Mouse (Mus musculus): ENCODE measurements around the gene Vars. TPM values are rescaled to one million over a fixed set of nuclear protein-coding genes. Genes with fewer than 3 reads are reported as not detected.

The Vars gene
- polyA plus RNA-seq, 1 experiment from 2014 or later, result 85.2 TPM

- Histone ChIP-seq H3K9ac (replicated peaks; ENCODE audit: low read depth, low read length) (no peak overlapping the region), H3K4me2 (ENCODE audit: low read length) (no peak overlapping the region), H3K27ac (ENCODE audit: low read length) (no peak overlapping the region), H3K36me3 (ENCODE audit: control insufficient read depth, insufficient read depth) (peaks cover 5% of the 10 kb centered on the region; the same call in 1 of the 2 replicates), H3K4me3 (replicated peaks; ENCODE audit: low read length) (no peak overlapping the region), H3K4me1 (replicated peaks; ENCODE audit: control insufficient read depth, insufficient read depth, low read length) (peaks cover 12% of the 10 kb centered on the region), H3K27me3 (replicated peaks; ENCODE audit: control insufficient read depth, insufficient read depth, low read length) (no peaks in the 10 kb centered on the region), H3K9me3 (ENCODE audit: control insufficient read depth, low read length) (no peaks in the 10 kb centered on the region)
- no peak for ATAC-seq
- WGBS, result 72% methylated on average over 11 of the region's 11 CpGs
Measured at GRCm38 (mm10) chr17:35019894-35020293, 19.1 kb downstream of the Vars start.

GRCm38 (mm10) chr17:35020551-35020950, 19.8 kb downstream of the Vars start:
- Histone ChIP-seq H3K4me1 (replicated peaks; ENCODE audit: control insufficient read depth, insufficient read depth, low read length) (peaks cover 12% of the 10 kb centered on the region), H3K9ac (replicated peaks; ENCODE audit: low read depth, low read length) (no peak overlapping the region), H3K4me2 (ENCODE audit: low read length) (no peak overlapping the region), H3K4me3 (replicated peaks; ENCODE audit: low read length) (no peak overlapping the region), H3K9me3 (ENCODE audit: control insufficient read depth, low read length) (no peaks in the 10 kb centered on the region), H3K27ac (ENCODE audit: low read length) (no peak overlapping the region), H3K27me3 (replicated peaks; ENCODE audit: control insufficient read depth, insufficient read depth, low read length) (no peaks in the 10 kb centered on the region), H3K36me3 (ENCODE audit: control insufficient read depth, insufficient read depth) (0 out of 2 replicates have a peak, but pooled peaks cover 2% of the 10 kb centered on the region)
- ATAC-seq, result no peak
- 89% methylated on average over 8 of the region's 8 CpGs for WGBS

- Histone ChIP-seq H3K27me3 (replicated peaks; ENCODE audit: control insufficient read depth, insufficient read depth, low read length) (no peaks in the 10 kb centered on the region), H3K9me3 (ENCODE audit: control insufficient read depth, low read length) (no peaks in the 10 kb centered on the region), H3K36me3 (ENCODE audit: control insufficient read depth, insufficient read depth) (no peaks in the 10 kb centered on the region), H3K4me1 (replicated peaks; ENCODE audit: control insufficient read depth, insufficient read depth, low read length) (peaks cover 12% of the 10 kb centered on the region), H3K9ac (replicated peaks; ENCODE audit: low read depth, low read length) (peak overlapping the region; percentile 22; the same call in 1 of the 2 replicates), H3K4me2 (ENCODE audit: low read length) (peak overlapping the region; percentile 35; the same call in 1 of the 2 replicates), H3K27ac (ENCODE audit: low read length) (no peak overlapping the region), H3K4me3 (replicated peaks; ENCODE audit: low read length) (no peak overlapping the region)
- ATAC-seq, result peak; percentile 68
- WGBS, result 5% methylated on average over 17 of the region's 17 CpGs
Measured at GRCm38 (mm10) chr17:35021163-35021808, 20.5 kb downstream of the Vars start.

GRCm38 (mm10) chr17:35021842-35022477, 21.2 kb downstream of the Vars start:
- Histone ChIP-seq H3K4me2 (ENCODE audit: low read length) (no peak overlapping the region), H3K4me3 (replicated peaks; ENCODE audit: low read length) (no peak overlapping the region), H3K36me3 (ENCODE audit: control insufficient read depth, insufficient read depth) (no peaks in the 10 kb centered on the region), H3K4me1 (replicated peaks; ENCODE audit: control insufficient read depth, insufficient read depth, low read length) (peaks cover 15% of the 10 kb centered on the region; the same call in 1 of the 2 replicates), H3K9ac (replicated peaks; ENCODE audit: low read depth, low read length) (no peak overlapping the region), H3K9me3 (ENCODE audit: control insufficient read depth, low read length) (no peaks in the 10 kb centered on the region), H3K27ac (ENCODE audit: low read length) (no peak overlapping the region), H3K27me3 (replicated peaks; ENCODE audit: control insufficient read depth, insufficient read depth, low read length) (no peaks in the 10 kb centered on the region)
- WGBS, result 60% methylated on average over 6 of the region's 6 CpGs
- ATAC-seq, result no peak

- Histone ChIP-seq H3K27ac (ENCODE audit: low read length) (no peak overlapping the region), H3K9me3 (ENCODE audit: control insufficient read depth, low read length) (no peaks in the 10 kb centered on the region), H3K4me3 (replicated peaks; ENCODE audit: low read length) (no peak overlapping the region), H3K4me2 (ENCODE audit: low read length) (no peak overlapping the region), H3K4me1 (replicated peaks; ENCODE audit: control insufficient read depth, insufficient read depth, low read length) (peaks cover 21% of the 10 kb centered on the region), H3K36me3 (ENCODE audit: control insufficient read depth, insufficient read depth) (no peaks in the 10 kb centered on the region), H3K9ac (replicated peaks; ENCODE audit: low read depth, low read length) (no peak overlapping the region), H3K27me3 (replicated peaks; ENCODE audit: control insufficient read depth, insufficient read depth, low read length) (no peaks in the 10 kb centered on the region)
- ATAC-seq, result no peak
- 96% methylated on average over 8 of the region's 8 CpGs for WGBS
Measured at GRCm38 (mm10) chr17:35022541-35023060, 21.8 kb downstream of the Vars start.

- WGBS, result 84% methylated on average over 5 of the region's 5 CpGs
- Histone ChIP-seq H3K27me3 (replicated peaks; ENCODE audit: control insufficient read depth, insufficient read depth, low read length) (no peaks in the 10 kb centered on the region), H3K4me3 (replicated peaks; ENCODE audit: low read length) (no peak overlapping the region), H3K36me3 (ENCODE audit: control insufficient read depth, insufficient read depth) (no peaks in the 10 kb centered on the region), H3K27ac (ENCODE audit: low read length) (no peak overlapping the region), H3K9me3 (ENCODE audit: control insufficient read depth, low read length) (no peaks in the 10 kb centered on the region), H3K4me1 (replicated peaks; ENCODE audit: control insufficient read depth, insufficient read depth, low read length) (peaks cover 22% of the 10 kb centered on the region), H3K4me2 (ENCODE audit: low read length) (no peak overlapping the region), H3K9ac (replicated peaks; ENCODE audit: low read depth, low read length) (no peak overlapping the region)
- ATAC-seq, result no peak
Measured at GRCm38 (mm10) chr17:35023221-35023620, 22.4 kb downstream of the Vars start.

- Histone ChIP-seq H3K27me3 (replicated peaks; ENCODE audit: control insufficient read depth, insufficient read depth, low read length) (no peaks in the 10 kb centered on the region), H3K4me3 (replicated peaks; ENCODE audit: low read length) (no peak overlapping the region), H3K27ac (ENCODE audit: low read length) (no peak overlapping the region), H3K4me2 (ENCODE audit: low read length) (no peak overlapping the region), H3K36me3 (ENCODE audit: control insufficient read depth, insufficient read depth) (no peaks in the 10 kb centered on the region), H3K9ac (replicated peaks; ENCODE audit: low read depth, low read length) (no peak overlapping the region), H3K9me3 (ENCODE audit: control insufficient read depth, low read length) (no peaks in the 10 kb centered on the region), H3K4me1 (replicated peaks; ENCODE audit: control insufficient read depth, insufficient read depth, low read length) (peaks cover 22% of the 10 kb centered on the region)
- ATAC-seq, result no peak
- 90% methylated on average over 4 of the region's 4 CpGs for WGBS
Measured at GRCm38 (mm10) chr17:35023756-35024155, 23.0 kb downstream of the Vars start.

GRCm38 (mm10) chr17:35024261-35024660, 23.5 kb downstream of the Vars start:
- no peak overlapping the region for H3K4me3 ChIP-seq (replicated peaks; ENCODE audit: low read length)
- WGBS, result 74% methylated on average over 13 of the region's 13 CpGs

GRCm38 (mm10) chr17:35024691-35025488, 24.1 kb downstream of the Vars start:
- Histone ChIP-seq H3K36me3 (ENCODE audit: control insufficient read depth, insufficient read depth) (no peaks in the 10 kb centered on the region), H3K9me3 (ENCODE audit: control insufficient read depth, low read length) (no peaks in the 10 kb centered on the region), H3K4me2 (ENCODE audit: low read length) (no peak overlapping the region), H3K9ac (replicated peaks; ENCODE audit: low read depth, low read length) (no peak overlapping the region), H3K4me3 (replicated peaks; ENCODE audit: low read length) (no peak overlapping the region), H3K4me1 (replicated peaks; ENCODE audit: control insufficient read depth, insufficient read depth, low read length) (peaks cover 25% of the 10 kb centered on the region), H3K27ac (ENCODE audit: low read length) (no peak overlapping the region), H3K27me3 (replicated peaks; ENCODE audit: control insufficient read depth, insufficient read depth, low read length) (no peaks in the 10 kb centered on the region)
- WGBS, result 79% methylated on average over 5 of the region's 10 CpGs
- ATAC-seq, result no peak

More at GRCm38 (mm10) chr17:35024261-35024660, 23.5 kb downstream of the Vars start:
- H3K27me3 ChIP-seq (replicated peaks; ENCODE audit: control insufficient read depth, insufficient read depth, low read length), result no peaks in the 10 kb centered on the region
- ATAC-seq, result no peak
- no peak overlapping the region for H3K27ac ChIP-seq (ENCODE audit: low read length)
- H3K9ac ChIP-seq (replicated peaks; ENCODE audit: low read depth, low read length), result no peak overlapping the region
- H3K4me1 ChIP-seq (replicated peaks; ENCODE audit: control insufficient read depth, insufficient read depth, low read length), result peaks cover 22% of the 10 kb centered on the region
- no peak overlapping the region for H3K4me2 ChIP-seq (ENCODE audit: low read length)
- H3K9me3 ChIP-seq (ENCODE audit: control insufficient read depth, low read length), result no peaks in the 10 kb centered on the region
- H3K36me3 ChIP-seq (ENCODE audit: control insufficient read depth, insufficient read depth), result no peaks in the 10 kb centered on the region

All from forebrain, embryonic 16.5 days (tissue).